Mouse (Mus musculus) thymus, postnatal 14 days (tissue): Measurements from ENCODE around the gene Cog1.

ENCODE experiments used
- DNase-seq: peaks from one replicate; pipeline ENCODE4 v3.0.0; 2021

Gene Cog1

DNA sequence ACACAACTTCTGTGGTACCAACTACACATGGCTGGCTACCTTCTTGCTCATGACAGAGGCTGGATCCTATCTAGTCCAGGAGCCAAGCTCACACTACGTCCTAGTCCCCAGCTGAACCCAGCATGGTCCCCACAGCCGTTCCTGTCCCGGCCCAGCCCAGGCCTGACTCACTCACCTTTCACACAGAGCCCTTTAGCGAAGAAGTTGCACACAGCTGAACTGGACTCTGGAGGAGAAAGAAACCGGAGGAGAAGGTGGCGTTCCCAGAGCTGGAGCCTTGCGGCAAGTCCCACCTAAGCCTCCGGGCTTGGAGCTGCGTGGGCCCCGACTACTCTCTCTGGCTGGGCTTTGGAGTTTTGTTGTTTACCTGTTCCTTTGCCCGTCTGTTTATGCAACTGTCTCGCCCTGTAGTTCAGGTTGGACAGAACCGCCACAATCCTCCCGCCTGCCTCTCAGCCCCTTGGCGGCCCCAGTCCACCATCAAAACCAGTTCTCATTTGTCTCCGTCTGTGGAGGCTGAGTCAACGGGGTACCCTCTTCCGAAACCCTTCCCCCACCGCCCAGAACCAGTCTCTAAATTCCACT, 59.8 kb downstream of the Cog1 start:
- DNase-seq = peak; percentile 27

DNA sequence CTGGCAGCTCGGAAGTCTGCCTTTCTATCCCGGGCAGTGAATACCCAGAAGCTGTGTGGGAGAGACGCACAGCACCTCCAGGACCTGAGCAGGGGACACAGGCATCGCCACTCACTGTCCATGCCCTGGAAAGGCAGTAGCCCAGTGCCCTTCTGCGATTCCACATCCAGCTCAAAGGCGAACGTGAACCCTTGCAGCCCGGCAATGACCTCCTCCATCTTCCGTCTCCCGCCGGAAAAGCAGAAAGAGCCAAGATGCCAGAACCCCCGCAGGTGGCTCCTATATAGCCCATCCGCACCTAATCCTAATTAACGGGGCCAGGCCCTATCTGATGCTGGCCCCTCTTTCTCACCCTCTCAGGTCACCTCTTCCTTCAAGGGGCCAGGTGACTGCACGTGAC, 60.3 kb downstream of the Cog1 start:
- DNase-seq = no peak

GRCm38 (mm10) chr11:113709731-113710256, 60.8 kb downstream of the Cog1 start, which contains the start of gene Cpsf4l:
TSS of gene Cpsf4l (minus strand) at chr11:113710017.
- DNase-seq = peak; percentile 85

DNA sequence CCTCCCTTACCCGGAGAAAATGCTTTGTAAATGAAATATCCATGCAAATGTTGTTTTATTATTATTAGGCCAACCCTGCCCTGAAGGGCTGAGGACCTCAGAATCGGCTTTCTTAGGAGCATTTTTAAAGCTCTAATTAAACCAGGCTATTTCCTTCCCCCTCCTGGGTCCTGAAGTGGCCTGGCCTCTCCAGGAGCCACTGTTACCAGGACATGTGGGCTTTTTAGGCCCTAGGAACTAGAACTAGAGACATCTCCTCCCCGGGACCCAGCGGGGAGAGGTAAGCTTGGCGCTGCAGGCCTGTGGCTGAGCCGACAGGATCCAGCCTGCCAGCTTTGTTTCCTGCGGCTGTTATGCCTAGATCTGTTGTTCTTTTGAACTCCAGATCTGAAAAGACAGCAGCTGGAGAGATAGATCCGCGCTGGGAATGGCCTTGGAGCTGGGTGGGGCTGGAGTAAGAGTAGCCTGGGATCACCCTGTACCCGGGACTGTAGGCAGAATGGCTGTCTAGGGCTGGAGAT, 61.3 kb downstream of the Cog1 start:
- DNase-seq = peak; percentile 58

- no peak for DNase-seq
These were observed 62.1 kb downstream of the Cog1 start for GRCm38 (mm10) chr11:113711061-113711460.

DNA sequence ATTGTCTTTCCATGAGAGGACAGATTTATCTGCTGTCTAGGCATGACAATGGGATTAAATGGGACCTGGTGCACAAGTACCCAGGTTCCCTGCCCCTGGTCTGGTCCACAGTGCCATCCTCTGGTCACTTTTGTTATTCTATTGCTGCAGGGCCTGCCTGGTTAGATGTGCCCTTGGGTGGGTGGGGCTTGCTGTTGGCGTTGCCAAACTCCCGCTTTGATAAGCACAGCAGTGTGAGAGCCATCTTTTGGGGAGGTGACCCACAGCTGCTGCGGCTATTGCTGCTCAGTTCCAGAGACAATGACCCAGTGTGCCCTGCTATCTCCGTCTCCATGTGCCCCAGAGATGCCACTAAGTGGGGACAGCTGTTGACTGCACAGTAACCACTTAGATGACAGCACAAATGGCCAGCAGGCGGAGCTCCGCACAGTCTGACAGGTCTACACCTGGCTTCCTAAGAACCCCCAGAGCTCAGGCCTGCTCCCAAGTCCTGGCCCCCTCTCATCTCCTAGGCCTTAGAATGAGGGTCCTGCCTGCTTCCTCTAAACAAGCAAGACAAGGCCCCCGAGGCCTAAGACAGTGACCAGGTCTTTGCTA, 66.2 kb downstream of the Cog1 start:
- DNase-seq = peak; percentile 66

DNA sequence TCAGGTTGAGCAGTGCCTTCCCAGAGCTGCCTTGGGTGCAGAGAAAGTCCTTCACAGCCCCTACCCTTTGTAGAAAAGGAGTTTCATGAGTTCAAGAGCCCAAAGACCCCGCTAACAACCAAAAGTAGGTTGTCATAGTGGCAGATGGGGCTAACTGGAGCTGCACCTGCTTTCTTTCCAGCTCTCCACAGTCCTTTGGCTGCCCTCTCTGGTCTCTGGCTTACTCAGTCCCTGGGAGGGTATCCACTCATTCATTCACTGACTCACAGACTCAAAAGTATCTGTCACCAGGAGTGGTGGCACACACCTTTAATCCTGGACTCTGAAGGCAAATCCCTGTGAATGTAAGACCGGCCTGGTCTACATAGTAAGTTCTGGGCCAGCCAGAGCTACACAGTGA, 67.2 kb downstream of the Cog1 start:
- DNase-seq = no peak
